Mouse (Mus musculus): ENCODE data around the gene Cant1.

Gene Cant1

DNA sequence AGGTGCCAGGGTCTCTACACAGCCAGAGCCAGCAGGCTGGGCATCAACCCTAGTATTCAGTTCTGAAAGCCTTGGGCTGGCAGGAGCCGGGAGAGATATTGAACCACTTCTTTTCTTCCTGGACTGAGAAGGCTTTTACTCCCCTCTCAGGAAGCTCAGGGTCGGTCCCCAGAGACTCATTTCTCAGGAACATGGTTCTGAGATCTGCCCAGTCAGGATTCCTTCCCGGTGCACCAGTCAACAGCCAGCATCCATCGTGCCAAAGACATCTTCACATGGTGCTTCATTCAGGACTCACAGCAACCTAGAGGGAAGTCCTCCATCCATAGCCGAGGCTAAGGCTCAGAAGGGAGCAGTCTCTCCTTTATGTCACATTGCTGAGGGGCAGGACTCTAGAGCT, 44.4 kb downstream of the Cant1 start:
- in situ Hi-C loops (cut with MboI, MseI): no loop called here

- in situ Hi-C loops (cut with MboI, MseI): no loop called here
Observed at GRCm38 (mm10) chr11:118372641-118373040, 46.2 kb downstream of the Cant1 start.

DNA sequence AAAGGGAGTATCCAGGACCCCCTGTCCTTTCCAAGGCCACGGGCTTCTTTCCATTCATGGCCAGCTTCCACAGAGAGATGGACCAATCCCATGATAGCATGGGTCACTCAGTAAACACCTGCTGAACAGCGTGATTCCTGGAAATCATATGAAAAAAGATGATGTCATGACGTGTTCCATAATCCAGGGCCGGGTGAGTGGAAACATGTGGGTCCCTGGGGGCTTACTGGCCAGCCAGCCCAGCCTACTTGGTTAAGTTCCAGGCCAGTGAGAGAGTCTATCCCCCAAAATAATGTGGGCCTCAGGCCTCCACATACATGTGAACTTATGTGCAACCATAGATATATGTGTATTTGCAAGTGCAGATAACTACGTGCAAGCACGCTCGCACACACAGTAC, 47.0 kb downstream of the Cant1 start:
- in situ Hi-C loops (cut with MboI, MseI): no loop called here

DNA sequence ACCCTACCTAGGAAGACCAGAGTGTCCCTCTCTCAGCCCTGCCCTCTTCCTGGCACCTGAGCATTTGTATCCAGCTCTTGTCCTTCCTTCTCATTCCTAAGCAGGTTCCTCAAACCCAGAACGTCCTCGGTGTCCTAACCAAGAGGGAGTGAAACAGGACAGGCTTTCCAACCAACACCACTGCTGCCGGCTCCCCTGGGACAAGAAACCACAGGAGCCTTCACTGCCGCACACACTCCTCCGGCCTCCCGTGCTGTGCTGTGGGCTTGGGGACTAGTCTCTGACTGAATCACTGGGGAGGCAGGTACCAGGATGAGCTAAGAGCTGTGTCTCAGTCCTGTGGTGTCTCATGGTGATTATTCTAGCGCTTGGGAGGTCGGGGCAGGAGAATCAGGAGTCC, 49.2 kb downstream of the Cant1 start:
- in situ Hi-C loops (cut with MboI, MseI): loop anchor here in 1 of 2 experiments (10.0 kb wide), 1 partner anchor 405 kb away; no protein-coding TSS in a partner anchor

DNA sequence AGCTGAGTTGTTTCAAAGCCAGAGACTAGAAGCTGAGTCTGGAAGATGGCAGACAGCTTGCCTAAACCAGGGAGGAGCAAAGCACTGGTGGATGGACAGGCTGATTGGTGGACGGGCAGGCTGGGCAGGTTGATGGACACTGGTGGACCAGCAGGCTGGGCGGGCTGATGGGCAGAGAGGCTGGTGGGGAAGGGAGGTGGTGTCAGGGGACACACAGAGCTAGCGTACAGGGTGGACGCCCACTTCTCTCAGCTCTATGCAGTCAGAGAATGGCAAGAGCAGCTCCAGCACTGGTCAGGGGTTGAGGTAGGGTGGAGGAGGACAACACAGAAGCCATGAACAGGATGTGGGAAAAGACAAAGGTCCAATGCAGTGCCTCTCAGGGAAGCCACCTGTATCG, 49.6 kb downstream of the Cant1 start:
- in situ Hi-C loops (cut with MboI, MseI): loop anchor here in 1 of 2 experiments (10.0 kb wide), 1 partner anchor 404 kb away; no protein-coding TSS in a partner anchor

DNA sequence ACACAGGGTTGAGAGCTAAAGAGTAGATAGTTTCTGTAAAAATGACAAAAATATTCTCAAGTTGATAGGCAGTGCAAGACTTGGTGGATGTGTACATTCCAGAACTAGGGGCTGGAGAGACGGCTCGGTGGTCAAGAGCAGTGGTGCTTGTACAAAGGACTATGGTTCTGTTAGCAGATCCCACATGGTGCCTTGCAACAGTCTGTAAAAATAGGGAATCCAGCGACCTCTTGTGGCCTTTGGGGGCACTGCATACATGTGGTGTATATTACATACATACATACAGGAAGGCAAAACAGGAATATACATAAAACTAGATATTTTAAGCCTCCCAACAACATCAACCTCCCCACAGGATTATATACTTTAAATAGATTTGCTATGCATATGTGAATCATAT, 50.6 kb downstream of the Cant1 start:
- in situ Hi-C loops (cut with MboI, MseI): loop anchor here in 1 of 2 experiments (10.0 kb wide), 1 partner anchor 404 kb away; no protein-coding TSS in a partner anchor

DNA sequence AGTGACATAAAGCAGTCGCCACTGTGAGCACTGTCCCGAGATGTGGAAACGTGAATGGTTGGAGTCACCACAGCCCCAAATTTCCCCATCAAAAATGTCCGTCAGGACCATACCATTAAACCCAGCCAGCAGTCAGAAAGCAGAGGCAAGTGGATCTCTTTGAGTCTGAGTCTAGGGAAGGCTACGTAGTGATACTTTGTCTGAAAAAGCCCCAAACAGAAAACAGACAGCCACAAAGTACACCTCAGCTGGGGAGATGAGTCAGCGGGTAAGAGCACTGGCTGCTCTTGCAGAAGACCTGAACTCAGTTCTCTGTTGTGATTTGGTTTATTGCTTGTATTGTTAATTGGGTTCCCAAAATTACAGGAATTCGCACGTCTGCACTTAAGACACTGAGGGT, 52.3 kb downstream of the Cant1 start:
- in situ Hi-C loops (cut with MboI, MseI): loop anchor here in 1 of 2 experiments (10.0 kb wide), 1 partner anchor 402 kb away; no protein-coding TSS in a partner anchor

- in situ Hi-C loops (cut with MboI, MseI): loop anchor here in 1 of 2 experiments (10.0 kb wide), 1 partner anchor 401 kb away; no protein-coding TSS in a partner anchor
Observed at GRCm38 (mm10) chr11:118366108-118366507, 52.8 kb downstream of the Cant1 start.

- in situ Hi-C loops (cut with MboI, MseI): loop anchor here in 1 of 2 experiments (10.0 kb wide), 1 partner anchor 400 kb away; no protein-coding TSS in a partner anchor
Observed at GRCm38 (mm10) chr11:118365171-118365570, 53.7 kb downstream of the Cant1 start.

DNA sequence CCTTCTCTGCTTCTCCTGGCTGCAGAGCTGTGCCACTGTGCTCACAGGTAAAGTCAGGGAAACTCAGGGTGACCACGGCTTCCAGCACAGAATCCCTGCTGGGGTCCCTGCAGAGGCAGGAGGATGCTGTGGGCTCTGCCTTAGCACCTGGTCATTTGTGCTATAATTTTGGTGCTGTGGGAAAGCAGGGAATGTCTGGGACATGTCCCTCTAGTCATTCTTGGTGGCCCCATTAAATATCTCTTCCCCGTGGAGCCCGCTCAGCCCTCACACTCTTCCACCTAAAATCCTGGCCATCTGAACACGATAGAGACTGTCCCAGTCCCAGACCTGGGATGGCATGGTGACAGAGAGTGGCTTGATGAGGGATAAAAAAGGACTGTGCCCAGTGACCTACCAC, 54.9 kb downstream of the Cant1 start:
- in situ Hi-C loops (cut with MboI, MseI): loop anchor here in 1 of 2 experiments (10.0 kb wide), 1 partner anchor 399 kb away; no protein-coding TSS in a partner anchor

- in situ Hi-C loops (cut with MboI, MseI): loop anchor here in 1 of 2 experiments (10.0 kb wide), 1 partner anchor 398 kb away; no protein-coding TSS in a partner anchor
Observed at GRCm38 (mm10) chr11:118362971-118363518, 55.8 kb downstream of the Cant1 start.

DNA sequence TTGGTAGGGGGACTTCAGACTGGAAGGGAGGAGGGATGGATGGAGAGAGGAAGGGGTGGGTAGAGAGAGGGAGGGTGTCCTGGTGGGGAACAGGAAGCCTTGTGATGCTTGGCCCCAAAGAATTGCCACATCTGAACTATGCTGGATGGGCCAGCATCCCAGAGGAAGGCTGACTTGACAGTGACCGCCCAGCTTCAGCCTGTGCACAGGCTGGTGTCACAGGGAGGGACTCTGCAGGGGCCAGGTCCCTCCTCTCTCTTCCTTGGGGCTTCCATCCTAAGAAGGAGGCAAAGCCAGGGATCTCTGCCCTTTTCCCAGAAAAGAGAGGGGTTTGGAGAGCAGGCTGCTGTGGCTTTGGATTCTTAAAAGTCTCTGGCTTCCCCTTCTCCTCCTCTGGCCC, 56.4 kb downstream of the Cant1 start:
- in situ Hi-C loops (cut with MboI, MseI): loop anchor here in 1 of 2 experiments (10.0 kb wide), 1 partner anchor 398 kb away; no protein-coding TSS in a partner anchor

DNA sequence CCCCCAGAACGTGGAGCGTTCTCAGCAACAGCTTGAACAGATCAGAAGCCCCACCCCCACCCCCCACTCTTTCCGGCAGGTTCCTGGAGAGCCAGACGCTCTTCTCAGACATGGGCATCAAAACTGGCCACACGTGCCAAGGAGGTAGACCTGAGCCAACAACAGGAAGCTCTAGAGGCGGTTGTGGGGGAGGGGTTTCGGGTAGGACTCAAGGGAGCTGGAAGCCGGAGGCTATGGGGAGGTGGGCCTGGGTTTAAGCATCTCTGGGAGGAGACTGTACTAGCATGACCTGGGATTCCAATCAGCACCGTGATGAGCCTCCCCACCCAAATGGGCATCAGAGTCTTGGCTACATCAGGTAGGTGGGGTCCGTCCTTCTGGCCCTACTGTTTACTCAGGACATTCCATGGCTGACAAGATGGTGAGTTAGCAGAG, 58.0 kb downstream of the Cant1 start:
- in situ Hi-C loops (cut with MboI, MseI): loop anchor here in 1 of 2 experiments (10.0 kb wide), 1 partner anchor 396 kb away; no protein-coding TSS in a partner anchor

- in situ Hi-C loops (cut with MboI, MseI): loop anchor here in 1 of 2 experiments (10.0 kb wide), 1 partner anchor 396 kb away; no protein-coding TSS in a partner anchor
Observed at GRCm38 (mm10) chr11:118360491-118360890, 58.4 kb downstream of the Cant1 start.

All from T-helper 17 cell (primary cell).